Mouse (Mus musculus) embryonic facial prominence, embryonic 14.5 days (tissue): ENCODE measurements at regions not wholly inside any gene's neighbourhood (a gene's known extent, or its start where the extent isn't known, plus 50 kb on each side); places are given as distances from the start of the nearest gene placed in this dataset.

Source experiments
- ATAC-seq: fragments of 200-750 bp; cut with Nextera tagmentation; 2 replicates; pipeline ENCODE4 v1.8.0; 2017; ENCODE audit warnings: low read depth, moderate number of reproducible peaks, moderate TSS enrichment
- DNase-seq: peaks from one replicate; pipeline ENCODE4 v3.0.0-alpha.2; 2015; ENCODE audit warnings: low spot score
- H3K27ac ChIP-seq: fragments of 300-500 bp; sonication (generic); replicated peaks from 2 replicates; pipeline ENCODE4 v1.5.1; 2014; ENCODE audit warnings: low read depth, mild to moderate bottlenecking, low read length, moderate library complexity
- H3K27me3 ChIP-seq: fragments of 300-500 bp; sonication (generic); replicated peaks from 2 replicates; pipeline ENCODE4 v1.6.1; 2014; ENCODE audit warnings: low read length; ENCODE audit not compliant: control insufficient read depth, insufficient read depth
- H3K36me3 ChIP-seq: fragments of 300-500 bp; sonication (generic); 2 replicates; pipeline ENCODE4 v1.6.1; 2014; ENCODE audit warnings: low read length, mixed read lengths; ENCODE audit not compliant: control insufficient read depth, insufficient read depth
- H3K4me1 ChIP-seq: fragments of 300-500 bp; sonication (generic); 2 replicates; pipeline ENCODE4 v1.6.1; 2014; ENCODE audit warnings: antibody characterized with exemption, low read length; ENCODE audit not compliant: control insufficient read depth, insufficient read depth
- H3K4me2 ChIP-seq: fragments of 300-500 bp; sonication (generic); 2 replicates; pipeline ENCODE4 v1.6.1; 2014; ENCODE audit warnings: low read depth, mild to moderate bottlenecking, low read length, moderate library complexity, mixed read lengths
- H3K4me3 ChIP-seq: fragments of 300-500 bp; sonication (generic); 2 replicates; pipeline ENCODE4 v1.5.1; 2014; ENCODE audit warnings: low read depth, mild to moderate bottlenecking, low read length
- H3K9ac ChIP-seq: fragments of 300-500 bp; sonication (generic); 2 replicates; pipeline ENCODE4 v1.6.1; 2014; ENCODE audit warnings: low read depth, mild to moderate bottlenecking, low read length, moderate library complexity, mixed read lengths
- H3K9me3 ChIP-seq: fragments of 300-500 bp; sonication (generic); 2 replicates; pipeline ENCODE4 v1.6.1; 2016; ENCODE audit warnings: low read length; ENCODE audit not compliant: control insufficient read depth
- WGBS: fragments of 180-500 bp; shearing (Covaris S2); extraction: QIAGEN DNeasy Blood & Tissue Kit; methylation state at CpG from one replicate; pipeline ENCODE4 v1.1.7; 2014; 5-methylcytosine and 5-hydroxymethylcytosine counted together

DNA sequence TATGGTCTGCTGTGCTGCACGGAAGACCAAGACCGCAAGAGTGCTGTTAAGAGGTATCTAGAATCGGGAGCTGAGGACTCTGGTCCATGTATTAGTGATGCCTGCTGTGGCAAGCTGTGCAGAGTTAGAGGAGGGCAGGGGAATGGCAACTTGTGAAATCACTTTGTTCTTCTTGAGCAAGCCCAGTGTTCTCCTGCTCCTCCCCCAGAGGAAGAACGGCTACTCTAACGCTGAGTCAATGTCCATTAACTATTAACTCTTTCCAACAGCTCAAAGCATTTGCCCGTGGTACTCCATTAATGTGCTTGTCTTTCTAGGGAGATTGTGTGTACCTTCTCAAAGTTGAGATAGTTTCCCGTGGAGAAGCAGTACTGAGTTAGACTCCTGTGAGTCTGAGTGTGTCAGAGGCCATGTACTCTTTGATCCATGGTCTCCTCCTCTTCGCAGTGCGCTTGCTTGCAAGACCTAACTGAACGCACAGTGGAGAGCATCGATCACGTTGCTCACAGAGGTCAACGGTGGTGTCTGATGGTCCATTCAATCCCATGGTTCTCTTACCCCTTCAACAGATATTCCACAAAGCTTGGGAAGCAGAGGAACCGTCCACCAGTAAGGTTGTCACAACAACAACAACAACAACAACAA, 542.7 kb downstream of the Ccdc171 start:
- ATAC-seq = no peak
- WGBS = 81% methylated on average over 14 of the region's 14 CpGs
- Histone ChIP-seq H3K4me3 (no peak overlapping the region), H3K27me3 (no peaks in the 10 kb centered on the region), H3K9ac (no peak overlapping the region), H3K4me1 (peaks cover 52% of the 10 kb centered on the region), H3K27ac (no peak overlapping the region), H3K4me2 (no peak overlapping the region), H3K9me3 (no peaks in the 10 kb centered on the region), H3K36me3 (no peaks in the 10 kb centered on the region)
- no peak for DNase-seq

DNA sequence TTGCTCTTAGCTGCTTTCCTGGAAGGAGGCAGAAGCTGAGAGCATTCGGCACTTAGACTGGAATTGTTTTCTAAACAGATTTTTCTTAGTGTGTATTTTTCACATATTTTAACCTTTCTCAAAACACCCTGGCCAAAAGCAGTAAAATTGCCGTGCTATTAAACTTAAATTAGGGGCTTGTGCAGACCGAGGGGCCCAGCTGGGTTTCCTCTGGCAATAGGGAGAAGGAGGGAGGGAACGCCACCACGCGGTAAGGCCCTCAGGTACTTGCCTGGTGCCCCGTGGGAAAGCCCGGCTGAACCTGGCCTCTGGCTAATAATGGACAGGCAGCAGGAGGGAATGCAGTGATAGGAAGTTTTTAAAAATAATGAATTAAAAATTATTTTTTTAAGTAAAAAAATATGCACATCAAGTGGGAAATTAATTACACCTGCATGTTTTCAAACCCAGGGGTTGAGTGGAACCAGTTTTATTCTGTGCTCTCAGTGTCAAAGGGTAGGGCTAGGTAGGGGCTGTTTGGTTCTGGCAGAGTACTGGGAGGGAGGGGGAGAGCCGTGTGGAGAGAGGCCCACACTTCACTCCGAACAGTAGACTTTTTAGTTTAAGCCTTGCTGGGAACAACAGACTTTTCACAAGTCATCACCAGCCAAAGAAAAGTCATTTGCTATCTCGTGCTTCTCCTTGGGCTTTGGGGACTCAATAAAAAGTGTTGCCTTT, 543.8 kb downstream of the Ccdc171 start:
- H3K4me3 ChIP-seq = no peak overlapping the region
- no peak overlapping the region for H3K9ac ChIP-seq
- ATAC-seq (no peak), DNase-seq (no peak)
- no peaks in the 10 kb centered on the region for H3K9me3 ChIP-seq
- H3K36me3 ChIP-seq = no peaks in the 10 kb centered on the region
- no peak overlapping the region for H3K4me2 ChIP-seq
- peak overlapping the region; percentile 53; the same call in 1 of the 2 replicates for H3K27ac ChIP-seq
- H3K27me3 ChIP-seq = no peaks in the 10 kb centered on the region
- peaks cover 50% of the 10 kb centered on the region for H3K4me1 ChIP-seq
- WGBS = 28% methylated on average over 11 of the region's 11 CpGs

DNA sequence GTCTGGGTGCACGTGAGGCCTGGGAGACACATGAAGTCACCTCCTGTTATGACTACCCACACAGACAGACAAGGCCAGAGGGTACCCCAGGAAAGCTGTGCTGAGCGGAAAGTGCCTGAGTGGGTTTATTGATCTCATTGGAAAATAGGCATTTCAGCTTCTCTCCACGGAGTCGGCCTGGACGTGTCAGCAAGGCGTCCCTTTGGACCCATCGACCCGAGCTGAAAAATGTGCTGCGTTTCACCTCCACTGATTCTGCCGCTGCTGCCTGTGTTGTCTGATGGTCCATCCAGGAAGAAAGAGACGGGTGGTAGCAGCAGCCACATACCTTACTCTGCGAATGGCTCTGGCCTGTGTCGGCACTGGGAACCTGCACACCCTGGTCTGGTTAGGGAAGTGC, 544.3 kb downstream of the Ccdc171 start:
- no peaks in the 10 kb centered on the region for H3K36me3 ChIP-seq
- H3K4me3 ChIP-seq = no peak overlapping the region
- no peaks in the 10 kb centered on the region for H3K9me3 ChIP-seq
- H3K27ac ChIP-seq = peak overlapping the region; percentile 53
- H3K4me1 ChIP-seq = peaks cover 45% of the 10 kb centered on the region
- 68% methylated on average over 13 of the region's 13 CpGs for WGBS
- ATAC-seq (peak; percentile 38), DNase-seq (no peak)
- H3K4me2 ChIP-seq = no peak overlapping the region
- no peaks in the 10 kb centered on the region for H3K27me3 ChIP-seq
- no peak overlapping the region for H3K9ac ChIP-seq

DNA sequence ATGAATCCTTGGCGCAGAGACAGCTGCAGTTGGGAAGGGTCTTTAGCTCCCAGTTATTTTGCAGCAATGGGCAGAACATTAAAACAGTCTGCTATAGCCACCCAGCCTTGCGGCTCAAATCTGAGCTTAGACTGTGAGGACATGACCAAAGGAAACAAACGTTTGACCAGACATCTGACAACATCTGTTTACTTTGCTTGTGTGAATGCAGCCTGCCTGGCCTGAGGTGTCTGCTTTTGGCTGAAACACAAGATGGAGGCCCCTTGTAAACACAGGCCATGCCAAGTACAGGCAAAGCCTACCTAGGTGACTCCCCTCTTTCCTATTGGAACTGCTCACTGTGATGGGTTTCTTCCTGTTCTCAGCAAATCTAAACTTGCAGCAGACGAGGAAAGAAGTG, 544.7 kb downstream of the Ccdc171 start:
- ATAC-seq (peak; percentile 17; the same call in 1 of the 2 replicates), DNase-seq (no peak)
- no peak overlapping the region for H3K9ac ChIP-seq
- peak overlapping the region; percentile 53; the same call in 1 of the 2 replicates for H3K27ac ChIP-seq
- no peaks in the 10 kb centered on the region for H3K36me3 ChIP-seq
- H3K4me3 ChIP-seq = no peak overlapping the region
- no peak overlapping the region for H3K4me2 ChIP-seq
- H3K27me3 ChIP-seq = no peaks in the 10 kb centered on the region
- H3K9me3 ChIP-seq = no peaks in the 10 kb centered on the region
- 54% methylated on average over 4 of the region's 4 CpGs for WGBS
- peaks cover 41% of the 10 kb centered on the region for H3K4me1 ChIP-seq

DNA sequence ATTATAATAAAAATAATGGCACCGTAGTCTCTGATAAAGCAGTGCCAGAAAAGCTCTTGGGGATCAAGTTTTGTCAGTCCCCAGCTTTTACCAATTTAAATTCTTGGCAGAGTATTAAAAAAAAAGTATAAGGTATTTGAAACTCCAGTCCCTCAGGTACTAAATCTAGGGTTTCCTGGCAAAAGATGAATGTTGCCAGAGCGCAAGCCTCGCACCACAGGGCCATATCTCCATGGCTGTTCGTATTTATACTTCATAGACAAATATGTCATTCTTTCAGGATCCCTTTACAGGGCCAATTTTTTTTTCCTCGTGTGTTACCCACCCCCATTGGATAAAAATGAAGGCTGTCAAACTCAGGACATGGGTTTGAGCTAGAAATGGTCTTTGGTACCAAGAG, 546.8 kb downstream of the Ccdc171 start:
- Histone ChIP-seq H3K36me3 (no peaks in the 10 kb centered on the region), H3K27me3 (no peaks in the 10 kb centered on the region), H3K4me2 (no peak overlapping the region), H3K9ac (no peak overlapping the region), H3K27ac (peak overlapping the region; percentile 24; the same call in 1 of the 2 replicates), H3K4me1 (peaks cover 30% of the 10 kb centered on the region), H3K4me3 (no peak overlapping the region), H3K9me3 (no peaks in the 10 kb centered on the region)
- DNase-seq (peak; percentile 66), ATAC-seq (0 out of 2 replicates have a peak, but pooled peaks have one; percentile 34)
- WGBS = 47% methylated on average over 5 of the region's 5 CpGs

DNA sequence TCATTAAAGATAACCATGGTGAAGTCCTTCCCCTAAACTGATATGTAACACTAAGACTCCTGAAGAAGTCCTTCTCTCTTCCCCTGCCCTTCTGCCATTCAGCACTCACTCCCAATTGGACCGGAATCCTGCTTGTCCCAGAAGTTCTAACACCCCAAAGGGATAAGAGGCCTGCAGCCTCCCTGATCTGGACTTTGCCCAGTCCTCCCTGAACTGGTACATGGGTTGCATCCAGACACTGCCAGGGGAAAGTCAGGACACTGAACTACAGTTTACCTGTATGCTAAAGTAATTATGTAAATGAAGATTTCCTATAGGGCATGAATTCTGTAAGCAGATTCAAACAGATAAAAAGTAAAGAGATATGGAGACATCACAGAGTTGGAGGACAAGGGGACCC, 551.2 kb downstream of the Ccdc171 start:
- Histone ChIP-seq H3K4me3 (no peak overlapping the region), H3K27ac (no peak overlapping the region), H3K36me3 (no peaks in the 10 kb centered on the region), H3K4me2 (no peak overlapping the region), H3K27me3 (no peaks in the 10 kb centered on the region), H3K9me3 (no peaks in the 10 kb centered on the region), H3K9ac (no peak overlapping the region), H3K4me1 (peaks cover 3% of the 10 kb centered on the region)
- ATAC-seq (no peak), DNase-seq (no peak)
- 92% methylated on average over 1 of the region's 1 CpGs for WGBS

DNA sequence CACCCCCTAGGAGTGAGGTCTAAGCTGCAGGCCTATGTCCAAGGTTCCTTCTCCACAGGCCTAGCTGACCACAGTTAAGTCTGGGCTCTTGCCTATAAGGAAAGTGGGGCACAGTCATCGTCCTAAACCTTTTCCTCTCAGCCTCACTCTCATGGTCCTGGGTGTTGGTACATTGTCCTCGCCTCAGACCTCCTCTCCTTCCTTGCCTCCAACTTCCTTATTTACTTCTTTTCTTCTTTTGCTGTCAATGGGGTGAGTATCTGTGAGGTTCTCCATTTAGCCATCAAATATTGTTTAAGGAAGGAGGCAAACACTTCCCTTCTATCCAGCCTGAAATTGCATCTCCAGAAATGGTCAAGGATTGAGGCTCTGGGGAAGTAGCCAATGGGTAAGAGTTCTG, 554.2 kb downstream of the Ccdc171 start:
- ATAC-seq (no peak), DNase-seq (no peak)
- 80% methylated on average over 2 of the region's 2 CpGs for WGBS

DNA sequence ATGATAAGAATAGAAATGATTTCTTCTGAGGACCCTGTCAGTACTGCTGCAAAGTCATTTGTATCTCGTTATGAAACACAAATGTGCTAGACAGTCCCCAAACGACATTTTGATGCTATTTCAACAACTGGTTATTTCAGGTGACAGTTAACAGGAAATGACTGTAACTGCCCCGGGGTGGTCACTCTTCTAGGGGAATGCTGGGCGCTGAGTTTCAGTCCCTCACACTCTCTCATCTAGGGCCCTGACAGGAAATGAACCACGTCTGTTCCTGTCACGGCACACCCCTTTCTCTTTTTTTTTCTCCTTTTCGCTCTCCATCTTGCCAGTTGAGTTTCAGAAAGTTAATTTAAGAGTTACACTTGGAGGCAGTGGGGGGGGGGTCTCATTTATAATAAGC, 556.2 kb downstream of the Ccdc171 start:
- Histone ChIP-seq H3K27me3 (no peaks in the 10 kb centered on the region), H3K4me3 (no peak overlapping the region), H3K4me2 (no peak overlapping the region), H3K4me1 (no peaks in the 10 kb centered on the region), H3K9ac (no peak overlapping the region), H3K36me3 (no peaks in the 10 kb centered on the region), H3K27ac (no peak overlapping the region), H3K9me3 (no peaks in the 10 kb centered on the region)
- WGBS = 43% methylated on average over 7 of the region's 7 CpGs
- no peak for ATAC-seq
- no peak for DNase-seq

More for the DNA sequence above, 554.2 kb downstream of the Ccdc171 start:
- no peaks in the 10 kb centered on the region for H3K27me3 ChIP-seq
- H3K4me1 ChIP-seq = no peaks in the 10 kb centered on the region
- no peaks in the 10 kb centered on the region for H3K9me3 ChIP-seq
- H3K36me3 ChIP-seq = no peaks in the 10 kb centered on the region
- no peak overlapping the region for H3K4me3 ChIP-seq
- H3K4me2 ChIP-seq = no peak overlapping the region
- H3K27ac ChIP-seq = no peak overlapping the region
- no peak overlapping the region for H3K9ac ChIP-seq
